Mouse (Mus musculus): ENCODE results near the gene Erf.

Gene Erf

GRCm38 (mm10) chr7:25250141-25250972 is at the start of gene Erf:
TSS of gene Erf (minus strand) at chr7:25250761.
- DNase-seq (ENCODE audit: low spot score), result peak; percentile 95

- peak; percentile 87 for DNase-seq (ENCODE audit: low spot score)
Observed at GRCm38 (mm10) chr7:25297454-25298325, 47.1 kb upstream of the Erf start, which contains the start of gene Pafah1b3. TSS of gene Pafah1b3 (minus strand) at chr7:25297986.

GRCm38 (mm10) chr7:25296945-25297453 is 46.4 kb upstream of the Erf start:
- DNase-seq (ENCODE audit: low spot score), result no peak

- no peak for DNase-seq (ENCODE audit: low spot score)
Observed at GRCm38 (mm10) chr7:25294960-25295722, 44.6 kb upstream of the Erf start.

GRCm38 (mm10) chr7:25294495-25294894 is 43.9 kb upstream of the Erf start:
- DNase-seq (ENCODE audit: low spot score), result no peak

GRCm38 (mm10) chr7:25293191-25293739 is 42.7 kb upstream of the Erf start:
- DNase-seq (ENCODE audit: low spot score), result no peak

- DNase-seq (ENCODE audit: low spot score), result no peak
Observed at GRCm38 (mm10) chr7:25292107-25292506, 41.5 kb upstream of the Erf start.

- DNase-seq (ENCODE audit: low spot score), result peak; percentile 74
Observed at GRCm38 (mm10) chr7:25290911-25291310, 40.4 kb upstream of the Erf start.

GRCm38 (mm10) chr7:25290463-25290862 is 39.9 kb upstream of the Erf start:
- DNase-seq (ENCODE audit: low spot score), result no peak

- no peak for DNase-seq (ENCODE audit: low spot score)
Observed at GRCm38 (mm10) chr7:25289925-25290324, 39.4 kb upstream of the Erf start.

- DNase-seq (ENCODE audit: low spot score), result no peak
Observed at GRCm38 (mm10) chr7:25288721-25289120, 38.2 kb upstream of the Erf start.

GRCm38 (mm10) chr7:25288011-25288410 is 37.5 kb upstream of the Erf start:
- no peak for DNase-seq (ENCODE audit: low spot score)

GRCm38 (mm10) chr7:25286989-25287388 is 36.4 kb upstream of the Erf start:
- no peak for DNase-seq (ENCODE audit: low spot score)

GRCm38 (mm10) chr7:25285511-25286238 is 35.1 kb upstream of the Erf start:
- DNase-seq (ENCODE audit: low spot score), result no peak

- DNase-seq (ENCODE audit: low spot score), result no peak
Observed at GRCm38 (mm10) chr7:25284766-25285165, 34.2 kb upstream of the Erf start.

GRCm38 (mm10) chr7:25284171-25284570 is 33.6 kb upstream of the Erf start:
- DNase-seq (ENCODE audit: low spot score), result no peak

GRCm38 (mm10) chr7:25283637-25284036 is 33.1 kb upstream of the Erf start:
- DNase-seq (ENCODE audit: low spot score), result peak; percentile 22

GRCm38 (mm10) chr7:25282731-25283211 is 32.2 kb upstream of the Erf start:
- DNase-seq (ENCODE audit: low spot score), result peak; percentile 46

GRCm38 (mm10) chr7:25281734-25282601 is 31.4 kb upstream of the Erf start:
- DNase-seq (ENCODE audit: low spot score), result peak; percentile 98
